ENCODE assay signal across 24 mouse cellular contexts in the genomic region with DNA sequence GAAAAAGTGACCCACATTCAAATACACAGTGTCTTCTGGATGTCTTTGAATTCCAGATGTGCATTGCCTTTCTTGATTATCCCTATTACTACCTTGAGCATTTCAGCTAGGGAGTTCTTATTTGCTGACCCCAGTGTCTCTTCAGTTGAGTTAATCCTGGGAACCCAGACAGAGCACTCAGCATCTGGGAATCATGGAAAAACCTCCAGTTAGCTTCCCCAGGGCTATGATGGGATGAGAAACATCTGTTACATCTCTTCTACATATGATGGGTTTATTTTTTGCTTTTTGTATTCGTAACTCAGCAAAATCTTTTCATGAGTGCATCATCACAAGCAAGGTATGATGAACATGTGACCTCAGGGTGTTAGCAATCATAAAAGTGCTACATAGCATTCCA.
A peak's percentile ranks its signal among the peaks of the same experiment; 100 is the strongest.
DNase-seq lines count a peak whose midpoint lies in the region; ATAC-seq and TF ChIP-seq lines count a peak whose summit lies in the region.
"Had no signal": no experiment of that assay in that cellular context is flagged by ENCODE, and none has a peak within 500 bp of the region (broad histone marks: within the 10 kb centered on the region; RNA-seq: fewer than 3 reads in every experiment).

No protein-coding gene starts in this region.

- H3K4me1 ChIP-seq in heart, adult 2 months (ENCODE audit: control insufficient read depth, insufficient read depth, low read length), result no peaks in the 10 kb centered on the region
- H3K4me1 ChIP-seq in limb, embryonic 14.5 days (ENCODE audit: control insufficient read depth, insufficient read depth, low read length), result 0 out of 2 replicates have a peak, but pooled peaks cover 4% of the 10 kb centered on the region
- no peaks in the 10 kb centered on the region for H3K4me1 ChIP-seq in limb, embryonic 10.5 days
- H3K4me1 ChIP-seq: embryonic facial prominence, embryonic 13.5 days; forebrain, embryonic 12.5 days; forebrain, embryonic 15.5 days; heart, embryonic 10.5 days; heart, embryonic 13.5 days; hindbrain, embryonic 13.5 days; intestine, embryonic 15.5 days had no signal

- peak; percentile 86 for DNase-seq in heart, adult 11 months
- no peak for DNase-seq in heart, adult 2 months
- no peak for DNase-seq in limb, embryonic 14.5 days (ENCODE audit: low spot score)
- no peak for DNase-seq in limb, embryonic 10.5 days (ENCODE audit: low spot score)
- peak; percentile 3 for DNase-seq in NIH3T3 (ENCODE audit: low read depth)
- peak; percentile 13 for DNase-seq in skeletal muscle tissue, adult 2 months (ENCODE audit: low read depth, low spot score)
- DNase-seq: adrenal gland, postnatal 10 days; adrenal gland, postnatal 36 days; cerebellum, adult 18-20 months; cerebellum, adult 9-10 months; gastrocnemius, postnatal 10 days; heart, postnatal 14 days; kidney, adult 11 months had no signal

- H3K9me3 ChIP-seq in limb, embryonic 14.5 days (ENCODE audit: control insufficient read depth, low read length), result no peaks in the 10 kb centered on the region
- H3K9me3 ChIP-seq in limb, embryonic 10.5 days (replicated peaks), result no peaks in the 10 kb centered on the region
- H3K9me3 ChIP-seq: embryonic facial prominence, embryonic 13.5 days; forebrain, embryonic 12.5 days; forebrain, embryonic 15.5 days; heart, embryonic 10.5 days; heart, embryonic 13.5 days; hindbrain, embryonic 13.5 days; intestine, embryonic 15.5 days had no signal

- no peak for TF ChIP-seq POLR2A in heart, adult 2 months (IDR thresholded peaks at IDR 0.05; ENCODE audit: insufficient read depth, low read depth, low read length)
- TF ChIP-seq POLR2A in limb, embryonic 14.5 days (IDR thresholded peaks at IDR 0.05; ENCODE audit: borderline replicate concordance, extremely low read depth, insufficient read depth, insufficient read length), result no peak

- no peak for TF ChIP-seq CTCF in heart, adult 2 months (IDR thresholded peaks at IDR 0.05)

- TF ChIP-seq EP300 in heart, adult 2 months (IDR thresholded peaks at IDR 0.05; ENCODE audit: insufficient read depth, low read depth, low read length), result no peak

- intact Hi-C loops in heart, adult 2 months (cut with DNase I), result no loop called here

- peak; percentile 57; the same call in 1 of the 2 replicates for ATAC-seq in limb, embryonic 14.5 days (ENCODE audit: low FRiP score, low read depth)
- ATAC-seq in megakaryocyte, adult 5-6 weeks (ENCODE audit: poor library complexity, severe bottlenecking), result no peak
- ATAC-seq: forebrain, embryonic 15.5 days; hindbrain, embryonic 16.5 days; intestine, embryonic 15.5 days; Patski had no signal

- no peak overlapping the region for H3K4me2 ChIP-seq in limb, embryonic 14.5 days (replicated peaks; ENCODE audit: low read depth, low read length, severe bottlenecking)
- H3K4me2 ChIP-seq: embryonic facial prominence, embryonic 13.5 days; forebrain, embryonic 12.5 days; forebrain, embryonic 15.5 days; heart, embryonic 13.5 days; hindbrain, embryonic 13.5 days; intestine, embryonic 15.5 days had no signal

- no peaks in the 10 kb centered on the region for H3K27me3 ChIP-seq in heart, adult 2 months (ENCODE audit: control insufficient read depth, insufficient read depth, low read length)
- H3K27me3 ChIP-seq in limb, embryonic 14.5 days (ENCODE audit: control insufficient read depth, insufficient read depth, low read length), result no peaks in the 10 kb centered on the region
- H3K27me3 ChIP-seq in limb, embryonic 10.5 days (ENCODE audit: low read depth, poor library complexity, severe bottlenecking), result no peaks in the 10 kb centered on the region
- H3K27me3 ChIP-seq: embryonic facial prominence, embryonic 13.5 days; forebrain, embryonic 12.5 days; forebrain, embryonic 15.5 days; heart, embryonic 13.5 days; hindbrain, embryonic 13.5 days; intestine, embryonic 15.5 days had no signal

- no peaks in the 10 kb centered on the region for H3K79me2 ChIP-seq in heart, adult 2 months (replicated peaks; ENCODE audit: control insufficient read depth, insufficient read depth, low read length)

- H3K36me3 ChIP-seq in heart, adult 2 months (ENCODE audit: control insufficient read depth, insufficient read depth, low read length), result no peaks in the 10 kb centered on the region
- H3K36me3 ChIP-seq in limb, embryonic 14.5 days (ENCODE audit: control insufficient read depth, insufficient read depth, low read length), result no peaks in the 10 kb centered on the region
- H3K36me3 ChIP-seq in limb, embryonic 10.5 days, result no peaks in the 10 kb centered on the region
- H3K36me3 ChIP-seq: embryonic facial prominence, embryonic 13.5 days; forebrain, embryonic 12.5 days; forebrain, embryonic 15.5 days; heart, embryonic 10.5 days; heart, embryonic 13.5 days; hindbrain, embryonic 13.5 days; intestine, embryonic 15.5 days had no signal

- no peak overlapping the region for H3K4me3 ChIP-seq in heart, adult 2 months
- no peak overlapping the region for H3K4me3 ChIP-seq in limb, embryonic 14.5 days (replicated peaks; ENCODE audit: low read length)
- no peak overlapping the region for H3K4me3 ChIP-seq in limb, embryonic 10.5 days
- H3K4me3 ChIP-seq: embryonic facial prominence, embryonic 13.5 days; erythroblast, embryonic 14.5 days; forebrain, embryonic 12.5 days; forebrain, embryonic 15.5 days; heart, embryonic 10.5 days; heart, embryonic 13.5 days; hindbrain, embryonic 13.5 days; intestine, embryonic 15.5 days had no signal

- no peak overlapping the region for H3K27ac ChIP-seq in heart, adult 2 months
- no peak overlapping the region for H3K27ac ChIP-seq in limb, embryonic 14.5 days (replicated peaks; ENCODE audit: low read depth, low read length)
- no peak overlapping the region for H3K27ac ChIP-seq in limb, embryonic 10.5 days
- H3K27ac ChIP-seq: embryonic facial prominence, embryonic 13.5 days; forebrain, embryonic 12.5 days; forebrain, embryonic 15.5 days; heart, embryonic 10.5 days; heart, embryonic 13.5 days; hindbrain, embryonic 13.5 days; intestine, embryonic 15.5 days had no signal

- no peak overlapping the region for H3K9ac ChIP-seq in heart, adult 2 months (ENCODE audit: low read depth, low read length)
- H3K9ac ChIP-seq in limb, embryonic 14.5 days (ENCODE audit: low read depth, low read length, severe bottlenecking), result no peak overlapping the region
- H3K9ac ChIP-seq: embryonic facial prominence, embryonic 13.5 days; forebrain, embryonic 12.5 days; forebrain, embryonic 15.5 days; heart, embryonic 13.5 days; hindbrain, embryonic 13.5 days; intestine, embryonic 15.5 days had no signal

- whole genome bisulfite sequencing in heart, adult 2 months, result 48% methylated on average over 1 of the region's 1 CpGs
- WGBS in limb, embryonic 14.5 days, result 61% methylated on average over 1 of the region's 1 CpGs
- 86% methylated on average over 1 of the region's 1 CpGs for WGBS in limb, embryonic 10.5 days

Comparison
In these comparisons a context has a peak if more than half of its experiments do, and no peak if none do; other contexts are left out.
1. DNase-seq: peak in heart, adult 11 months (single experiment), NIH3T3 (single experiment) and skeletal muscle tissue, adult 2 months (single experiment); none in heart, adult 2 months (0 of 2), limb, embryonic 14.5 days (single experiment) and limb, embryonic 10.5 days (single experiment).